Mouse (Mus musculus) spleen, postnatal 10 days (tissue): ENCODE measurements around the gene Diexf.
A peak's percentile ranks its signal among the peaks of the same experiment; 100 is the strongest.

ENCODE experiments used
- DNase-seq, 2 experiments: peaks; one replicate each; pipeline ENCODE4 v3.0.0; 2021 to 2022; ENCODE audit warnings: low spot score in 2 of 2

Diexf gene

GRCm38 (mm10) chr1:193129786-193130455 is at the start of gene Diexf:
Diexf (minus strand) TSS chr1:193130272.
- DNase-seq, result peak; percentile 96 to 99

- no peak for DNase-seq
Observed at GRCm38 (mm10) chr1:193174143-193174733, 44.2 kb upstream of the Diexf start.

GRCm38 (mm10) chr1:193173810-193174129 is 43.7 kb upstream of the Diexf start:
- no peak for DNase-seq

- DNase-seq, result peak; percentile 88 to 96
Observed at GRCm38 (mm10) chr1:193172991-193173809, 43.1 kb upstream of the Diexf start.

GRCm38 (mm10) chr1:193169856-193170255 is 39.8 kb upstream of the Diexf start:
- DNase-seq, result no peak

- DNase-seq, result no peak
Observed at GRCm38 (mm10) chr1:193169228-193169627, 39.2 kb upstream of the Diexf start.

- DNase-seq, result no peak
Observed at GRCm38 (mm10) chr1:193167746-193168145, 37.7 kb upstream of the Diexf start, which contains the start of gene A130010J15Rik. A130010J15Rik (plus strand) TSS chr1:193168046.

GRCm38 (mm10) chr1:193160317-193161032 is 30.4 kb upstream of the Diexf start:
- peak; percentile 33 to 76 for DNase-seq

GRCm38 (mm10) chr1:193159613-193160012 is 29.5 kb upstream of the Diexf start:
- peak in 1 of 2 experiments; percentile 30 for DNase-seq

- DNase-seq, result no peak
Observed at GRCm38 (mm10) chr1:193159163-193159562, 29.1 kb upstream of the Diexf start.

- no peak for DNase-seq
Observed at GRCm38 (mm10) chr1:193157111-193157492, 27.0 kb upstream of the Diexf start.

GRCm38 (mm10) chr1:193156316-193157110 is 26.4 kb upstream of the Diexf start:
- no peak for DNase-seq

- no peak for DNase-seq
Observed at GRCm38 (mm10) chr1:193153561-193153960, 23.5 kb upstream of the Diexf start.

- peak in 1 of 2 experiments; percentile 47 for DNase-seq
Observed at GRCm38 (mm10) chr1:193152872-193153271, 22.8 kb upstream of the Diexf start, which contains the start of gene Irf6. Irf6 (plus strand) TSS chr1:193153111.

- DNase-seq, result no peak
Observed at GRCm38 (mm10) chr1:193151134-193151533, 21.1 kb upstream of the Diexf start.

- no peak for DNase-seq
Observed at GRCm38 (mm10) chr1:193149231-193149630, 19.2 kb upstream of the Diexf start.

GRCm38 (mm10) chr1:193146416-193146815 is 16.3 kb upstream of the Diexf start:
- no peak for DNase-seq

- no peak for DNase-seq
Observed at GRCm38 (mm10) chr1:193145101-193145500, 15.0 kb upstream of the Diexf start.

- no peak for DNase-seq
Observed at GRCm38 (mm10) chr1:193144516-193144915, 14.4 kb upstream of the Diexf start.

GRCm38 (mm10) chr1:193142517-193143062 is 12.5 kb upstream of the Diexf start:
- DNase-seq, result no peak

- no peak for DNase-seq
Observed at GRCm38 (mm10) chr1:193141118-193141517, 11.0 kb upstream of the Diexf start.
